Mouse (Mus musculus) lung, adult 2 months (tissue): ENCODE measurements around the gene Padi1. TPM values are rescaled to one million over a fixed set of nuclear protein-coding genes. Genes with fewer than 3 reads are reported as not detected.
A peak's percentile ranks its signal among the peaks of the same experiment; 100 is the strongest.

Source experiments
- DNase-seq: peaks from one replicate; pipeline ENCODE4 v3.0.0; 2022
- H3K4me1 ChIP-seq: fragments of 200-500 bp; 2 replicates; pipeline ENCODE4 v1.6.1; 2011; ENCODE audit warnings: low read length; ENCODE audit not compliant: control insufficient read depth, insufficient read depth
- H3K4me3 ChIP-seq: fragments of 200-500 bp; replicated peaks from 2 replicates; pipeline ENCODE3; 2011; ENCODE audit warnings: low read depth, mild to moderate bottlenecking, control low read depth, low read length; ENCODE audit errors: extremely low read depth
- CTCF ChIP-seq: fragments of 200-500 bp; IDR thresholded peaks from 2 replicates; pipeline ENCODE4 v1.5.1; 2011; ENCODE audit warnings: mild to moderate bottlenecking, low read length, control low read depth; ENCODE audit not compliant: insufficient read depth
- POLR2A ChIP-seq: fragments of 200-500 bp; IDR thresholded peaks from 2 replicates; pipeline ENCODE4 v1.6.1; 2011; ENCODE audit warnings: low read depth, mild to moderate bottlenecking, control low read depth, low read length, borderline replicate concordance; ENCODE audit errors: extremely low read depth
- WGBS: fragments of 180-500 bp; shearing (Covaris S2); methylation state at CpG from one replicate; pipeline ENCODE4 v1.1.7; 2018; 5-methylcytosine and 5-hydroxymethylcytosine counted together
- polyA plus RNA-seq: library from polyadenylated mRNA; depleted of rRNA; stranded (reverse); fragments of >200 nt; gene quantifications from 2 replicates; pipeline ENCODE4 v1.2.3, GENCODE M21; 2012; rRNA removed

Padi1 gene
- 0.36 and 1.9 TPM in 2 replicates for polyA plus RNA-seq

- Histone ChIP-seq H3K4me1 (no peaks in the 10 kb centered on the region), H3K4me3 (no peak within 1 kb of the TSS)
- WGBS = 61% methylated on average over 6 of the region's 6 CpGs
- TF ChIP-seq CTCF (no peak), POLR2A (no peak)
- DNase-seq = peak; percentile 9
Measured at GRCm38 (mm10) chr4:140845666-140846065, at the start of gene Padi1. TSS of gene Padi1 (minus strand) at chr4:140845778.

DNA sequence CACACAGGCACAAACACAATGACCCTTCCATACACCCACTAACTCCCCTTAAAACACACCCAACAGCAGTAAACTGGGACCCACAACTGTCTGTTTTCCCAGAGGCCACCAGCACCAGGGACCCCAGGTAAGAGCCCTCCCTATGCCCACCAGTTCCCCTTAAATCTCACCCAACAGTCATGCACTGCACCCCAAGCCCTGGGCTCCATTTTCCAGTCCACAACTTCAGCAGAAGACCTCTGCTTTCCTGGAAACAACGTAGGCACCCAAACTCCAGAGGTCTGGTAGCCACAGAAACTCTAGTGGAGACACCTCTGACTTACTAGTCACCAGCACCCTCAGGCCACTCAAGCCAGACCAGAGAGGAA is 46.6 kb upstream of the Padi1 start:
- H3K4me1 ChIP-seq = no peaks in the 10 kb centered on the region
- TF ChIP-seq POLR2A = no peak
- no peak for TF ChIP-seq CTCF
- 63% methylated on average over 1 of the region's 1 CpGs for WGBS
- H3K4me3 ChIP-seq = no peak overlapping the region
- no peak for DNase-seq

DNA sequence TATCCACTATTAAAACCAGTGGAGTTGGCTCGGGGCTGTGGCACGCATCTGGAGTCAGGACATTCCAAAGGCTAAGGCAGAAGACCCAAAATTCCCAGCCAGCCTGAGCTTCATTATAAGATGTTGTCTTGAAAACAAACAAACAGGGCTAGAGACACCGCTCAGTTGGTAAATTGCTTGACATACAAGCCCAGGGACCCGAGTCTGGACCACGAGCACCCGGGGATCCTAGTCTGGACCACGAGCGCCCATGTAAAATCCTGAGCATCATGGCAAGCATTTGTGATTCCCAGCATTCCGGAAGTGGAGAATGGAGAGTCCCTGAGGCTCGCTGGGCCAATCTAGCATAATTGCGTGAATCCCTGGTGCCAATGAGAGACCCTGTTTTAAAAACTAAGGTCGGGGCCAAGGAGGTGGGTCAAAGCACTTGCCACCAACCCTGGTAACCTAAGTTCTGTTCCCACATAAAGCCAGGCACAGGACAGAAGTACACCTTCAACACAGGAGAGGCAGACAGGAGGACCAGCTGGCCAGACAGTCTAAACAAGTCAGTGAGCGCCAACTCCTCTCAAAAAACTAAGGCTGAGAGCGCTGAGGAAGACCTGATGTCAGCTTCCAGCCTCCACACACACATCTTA is 46.1 kb upstream of the Padi1 start:
- TF ChIP-seq CTCF (no peak), POLR2A (no peak)
- Histone ChIP-seq H3K4me3 (no peak overlapping the region), H3K4me1 (no peaks in the 10 kb centered on the region)
- DNase-seq = no peak
- WGBS = 93% methylated on average over 14 of the region's 14 CpGs

DNA sequence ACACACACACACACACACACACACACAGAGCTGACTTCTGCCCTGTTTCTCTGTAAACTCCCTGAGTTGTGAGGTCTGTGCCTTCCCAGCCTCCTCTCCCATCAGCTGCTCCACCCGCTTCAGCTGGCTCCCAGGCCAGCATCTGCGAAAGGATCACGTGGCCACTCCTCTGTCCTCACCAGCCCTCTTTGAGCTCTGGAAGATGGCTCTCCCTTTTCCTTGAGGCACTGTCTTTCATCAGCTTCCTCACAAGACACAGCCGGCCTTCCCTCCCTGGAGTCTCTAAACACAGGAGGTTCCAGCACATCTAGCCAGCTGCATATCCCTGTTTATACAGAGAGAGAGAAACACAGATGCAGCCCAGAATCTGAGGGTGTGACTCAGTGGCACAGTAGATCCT is 38.3 kb upstream of the Padi1 start:
- WGBS = 31% methylated on average over 4 of the region's 4 CpGs

DNA sequence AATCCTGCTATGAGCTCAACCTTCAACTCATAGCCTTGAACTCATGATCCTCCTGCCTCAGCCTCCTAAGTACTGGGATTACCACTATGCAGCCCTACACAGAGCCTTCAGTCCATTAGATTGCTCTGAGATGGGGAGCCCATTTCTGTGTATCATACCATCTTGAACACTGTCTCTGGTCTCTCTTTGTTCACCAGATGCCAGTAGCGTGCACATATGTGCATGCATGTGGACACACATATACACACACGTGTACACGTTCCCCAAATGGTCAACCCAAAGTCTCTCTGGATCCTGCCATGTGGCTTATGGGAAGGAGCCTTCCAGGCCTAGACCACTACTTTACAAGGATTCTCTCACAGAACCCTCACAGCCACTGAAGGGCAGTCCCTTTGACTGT is 37.4 kb upstream of the Padi1 start:
- H3K4me1 ChIP-seq = no peaks in the 10 kb centered on the region

More for the DNA sequence above, 38.3 kb upstream of the Padi1 start:
- no peak for DNase-seq
- Histone ChIP-seq H3K4me1 (no peaks in the 10 kb centered on the region), H3K4me3 (no peak overlapping the region)
- TF ChIP-seq CTCF = no peak
- no peak for TF ChIP-seq POLR2A

DNA sequence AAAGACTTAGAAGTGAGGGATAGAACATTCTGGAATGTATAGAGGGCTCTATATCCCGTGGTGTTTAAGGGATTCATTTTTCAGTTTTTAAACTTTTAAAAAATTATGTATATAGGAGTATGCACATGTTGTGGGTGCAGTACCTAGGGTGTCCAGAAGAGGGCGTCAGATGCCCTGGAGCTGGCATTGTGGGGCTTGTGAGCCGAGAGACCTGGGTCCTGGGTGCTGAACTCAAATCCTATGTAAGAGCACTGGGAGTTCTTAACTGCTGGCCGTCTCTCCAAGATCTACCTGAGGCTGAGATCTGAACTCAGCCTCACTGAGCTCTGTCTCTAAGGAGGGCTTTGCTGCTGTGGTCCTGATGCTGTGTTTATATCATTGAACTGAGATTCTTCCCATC is 36.8 kb upstream of the Padi1 start:
- Histone ChIP-seq H3K4me1 (no peaks in the 10 kb centered on the region), H3K4me3 (no peak overlapping the region)
- TF ChIP-seq POLR2A (no peak), CTCF (0 out of 2 replicates have a peak, but pooled peaks have one; percentile 6)
- DNase-seq = no peak
- WGBS = 68% methylated on average over 4 of the region's 4 CpGs

More for the DNA sequence above, 37.4 kb upstream of the Padi1 start:
- TF ChIP-seq POLR2A (no peak), CTCF (no peak)
- no peak for DNase-seq
- H3K4me3 ChIP-seq = no peak overlapping the region
- over 99% methylated on average over 3 of the region's 3 CpGs for WGBS

GRCm38 (mm10) chr4:140881771-140882170 is 36.2 kb upstream of the Padi1 start:
- no peak overlapping the region for H3K4me3 ChIP-seq
- WGBS = 87% methylated on average over 13 of the region's 13 CpGs
- no peaks in the 10 kb centered on the region for H3K4me1 ChIP-seq
- TF ChIP-seq POLR2A (no peak), CTCF (no peak)
- DNase-seq = no peak

DNA sequence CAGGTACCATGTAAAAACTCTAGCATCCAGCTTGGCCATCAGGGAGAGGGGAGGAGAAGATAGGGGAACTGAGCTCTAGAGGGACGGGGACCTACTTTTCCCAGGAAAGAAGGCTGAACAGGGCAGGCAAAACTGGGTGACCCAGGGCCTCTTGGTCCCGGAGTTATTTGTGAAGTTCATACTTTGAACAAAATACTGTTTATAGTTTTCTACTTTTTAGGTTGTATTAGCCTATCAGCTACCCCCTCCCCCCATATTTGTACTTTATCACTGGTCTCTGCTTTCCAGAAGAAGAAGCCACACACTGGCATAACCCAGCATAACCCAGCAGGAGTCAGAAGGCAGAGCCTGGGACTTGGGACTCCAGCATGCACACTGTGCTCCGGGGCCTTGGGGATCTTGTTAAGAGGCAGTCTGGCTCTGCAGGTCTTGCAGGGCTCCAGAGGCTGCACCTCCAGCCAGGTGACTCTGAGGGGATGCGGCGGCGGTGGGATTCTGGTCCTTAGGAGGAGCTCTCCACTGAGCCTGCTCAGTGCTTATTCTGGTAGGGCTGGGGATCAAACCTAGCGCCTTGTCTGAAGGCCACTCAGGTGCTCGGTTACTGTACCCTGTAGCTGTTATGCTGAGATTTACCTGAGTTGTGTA is 35.6 kb upstream of the Padi1 start:
- Histone ChIP-seq H3K4me3 (no peak overlapping the region), H3K4me1 (no peaks in the 10 kb centered on the region)
- no peak for TF ChIP-seq POLR2A
- no peak for TF ChIP-seq CTCF
- no peak for DNase-seq
- WGBS = 81% methylated on average over 8 of the region's 8 CpGs

DNA sequence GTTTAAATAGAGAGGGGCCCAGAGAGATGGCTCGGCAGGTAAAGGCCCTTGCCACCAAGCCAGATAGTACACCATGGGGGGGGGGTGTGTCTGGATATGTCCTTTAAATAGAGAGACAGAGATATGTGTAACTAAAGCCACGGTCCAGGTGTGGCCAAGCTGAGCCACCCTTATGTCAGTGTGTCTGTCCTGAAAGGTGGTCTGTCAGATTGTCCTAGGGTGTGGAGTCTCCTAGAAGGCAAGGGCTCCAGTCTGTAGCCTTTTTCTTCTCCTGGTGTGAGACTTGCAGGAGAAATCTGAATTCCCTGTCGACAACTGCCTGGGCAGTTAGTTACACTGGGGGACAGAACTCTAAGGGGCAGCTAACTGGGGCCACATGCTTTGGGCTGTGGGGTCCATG is 34.6 kb upstream of the Padi1 start:
- TF ChIP-seq POLR2A = no peak
- TF ChIP-seq CTCF = no peak
- WGBS = 72% methylated on average over 3 of the region's 3 CpGs
- Histone ChIP-seq H3K4me1 (no peaks in the 10 kb centered on the region), H3K4me3 (no peak overlapping the region)
- no peak for DNase-seq

- TF ChIP-seq CTCF (no peak), POLR2A (no peak)
- 59% methylated on average over 4 of the region's 4 CpGs for WGBS
- no peak for DNase-seq
- Histone ChIP-seq H3K4me1 (no peaks in the 10 kb centered on the region), H3K4me3 (no peak overlapping the region)
Measured at GRCm38 (mm10) chr4:140879739-140880138, 34.2 kb upstream of the Padi1 start.
